Mouse (Mus musculus) embryonic fibroblast, embryonic 13.5 days (primary cell): ENCODE measurements around the gene Olfr1381. TPM values are rescaled to one million over a fixed set of nuclear protein-coding genes. Genes with fewer than 3 reads are reported as not detected.
"Not testable (repeated sequence)": the region's sequence is repeated elsewhere in the genome, so short reads cannot be mapped to it uniquely, and the experiment has no call there.

Source experiments
- H3K27ac ChIP-seq: 2 replicates; pipeline ENCODE4 v1.5.1; 2012; ENCODE audit warnings: low read length, control low read depth, inconsistent platforms; ENCODE audit not compliant: insufficient read depth
- H3K4me1 ChIP-seq: 2 replicates; pipeline ENCODE4 v1.6.1; 2011; ENCODE audit warnings: low read length; ENCODE audit not compliant: control insufficient read depth, insufficient read depth
- H3K4me3 ChIP-seq: 2 replicates; pipeline ENCODE4 v1.5.1; 2011; ENCODE audit warnings: mild to moderate bottlenecking, control low read depth, low read length; ENCODE audit not compliant: insufficient read depth
- CTCF ChIP-seq: IDR thresholded peaks from 2 replicates; pipeline ENCODE4 v1.5.1; 2011; ENCODE audit warnings: mild to moderate bottlenecking, control low read depth, low read length, moderate library complexity, borderline replicate concordance; ENCODE audit not compliant: insufficient read depth
- POLR2A ChIP-seq: IDR thresholded peaks from 2 replicates; pipeline ENCODE4 v1.6.1; 2011; ENCODE audit warnings: low read depth, mild to moderate bottlenecking, control low read depth, low read length, moderate library complexity
- polyA plus RNA-seq: library from polyadenylated mRNA; stranded (reverse); fragments of >200 nt; gene quantifications from 2 replicates; pipeline ENCODE4 v1.2.4, GENCODE M21; 2011; ENCODE audit warnings: low read depth; ENCODE audit not compliant: missing spikeins, insufficient read length

The Olfr1381 gene
- not detected in 2 replicates for polyA plus RNA-seq

GRCm38 (mm10) chr11:49543149-49543548 is at the start of gene Olfr1381:
Gene Olfr1381, plus strand, starts transcription at chr11:49543449.
- H3K4me1 ChIP-seq, H3K4me3 ChIP-seq, H3K27ac ChIP-seq: not testable (repeated sequence)

GRCm38 (mm10) chr11:49518086-49518485 is 25.2 kb upstream of the Olfr1381 start:
- Histone ChIP-seq H3K27ac (no peak overlapping the region), H3K4me1 (no peaks in the 10 kb centered on the region), H3K4me3 (no peak overlapping the region)
- TF ChIP-seq POLR2A (no peak), CTCF (no peak)

- H3K4me3 ChIP-seq = no peak within 1 kb of the TSS
- no peaks in the 10 kb centered on the region for H3K4me1 ChIP-seq
- TF ChIP-seq POLR2A (no peak), CTCF (no peak)
- no peak within 1 kb of the TSS for H3K27ac ChIP-seq
These were observed 23.9 kb upstream of the Olfr1381 start, which contains the start of gene Olfr1383 for GRCm38 (mm10) chr11:49519348-49519747. Gene Olfr1383, plus strand, starts transcription at chr11:49519648.

- no peak within 1 kb of the TSS for H3K27ac ChIP-seq
- TF ChIP-seq POLR2A (no peak), CTCF (no peak)
- no peaks in the 10 kb centered on the region for H3K4me1 ChIP-seq
- no peak within 1 kb of the TSS for H3K4me3 ChIP-seq
These were observed 15.3 kb upstream of the Olfr1381 start, which contains the start of gene Olfr1382 for GRCm38 (mm10) chr11:49527947-49528346. Gene Olfr1382, plus strand, starts transcription at chr11:49528247.

- Histone ChIP-seq H3K4me1 (no peaks in the 10 kb centered on the region), H3K27ac (peak overlapping the region; percentile 11; the same call in 1 of the 2 replicates), H3K4me3 (no peak overlapping the region)
- TF ChIP-seq CTCF (no peak), POLR2A (no peak)
These were observed 10.5 kb upstream of the Olfr1381 start for GRCm38 (mm10) chr11:49532761-49533160.

- not testable (repeated sequence) for H3K4me3 ChIP-seq, H3K4me1 ChIP-seq, H3K27ac ChIP-seq
- TF ChIP-seq CTCF = peak; percentile 55; the same call in 1 of the 2 replicates
These were observed 6.6 kb upstream of the Olfr1381 start for GRCm38 (mm10) chr11:49536631-49537030.

- TF ChIP-seq CTCF = peak; percentile 65; the same call in 1 of the 2 replicates
- H3K4me3 ChIP-seq, H3K27ac ChIP-seq, H3K4me1 ChIP-seq: not testable (repeated sequence)
These were observed 10.8 kb downstream of the Olfr1381 start for GRCm38 (mm10) chr11:49554033-49554432.

- not testable (repeated sequence) for H3K4me1 ChIP-seq, H3K4me3 ChIP-seq, H3K27ac ChIP-seq
These were observed 13.3 kb downstream of the Olfr1381 start, which contains the start of gene Olfr1380 for GRCm38 (mm10) chr11:49556578-49556977. Gene Olfr1380, plus strand, starts transcription at chr11:49556878.

GRCm38 (mm10) chr11:49575054-49575453 is 31.8 kb downstream of the Olfr1381 start:
- H3K4me3 ChIP-seq, H3K27ac ChIP-seq, H3K4me1 ChIP-seq: not testable (repeated sequence)

GRCm38 (mm10) chr11:49580452-49580851 is 37.2 kb downstream of the Olfr1381 start:
- H3K27ac ChIP-seq, H3K4me3 ChIP-seq, H3K4me1 ChIP-seq: not testable (repeated sequence)

- no peaks in the 10 kb centered on the region for H3K4me1 ChIP-seq
- no peak overlapping the region for H3K4me3 ChIP-seq
- no peak overlapping the region for H3K27ac ChIP-seq
- TF ChIP-seq POLR2A = no peak
- TF ChIP-seq CTCF = no peak
These were observed 47.0 kb downstream of the Olfr1381 start for GRCm38 (mm10) chr11:49590213-49590612.

GRCm38 (mm10) chr11:49597149-49597548 is 53.9 kb downstream of the Olfr1381 start:
- not testable (repeated sequence) for H3K4me3 ChIP-seq, H3K27ac ChIP-seq, H3K4me1 ChIP-seq
